ENCODE assay signal across 9 mouse cellular contexts in the genomic region with DNA sequence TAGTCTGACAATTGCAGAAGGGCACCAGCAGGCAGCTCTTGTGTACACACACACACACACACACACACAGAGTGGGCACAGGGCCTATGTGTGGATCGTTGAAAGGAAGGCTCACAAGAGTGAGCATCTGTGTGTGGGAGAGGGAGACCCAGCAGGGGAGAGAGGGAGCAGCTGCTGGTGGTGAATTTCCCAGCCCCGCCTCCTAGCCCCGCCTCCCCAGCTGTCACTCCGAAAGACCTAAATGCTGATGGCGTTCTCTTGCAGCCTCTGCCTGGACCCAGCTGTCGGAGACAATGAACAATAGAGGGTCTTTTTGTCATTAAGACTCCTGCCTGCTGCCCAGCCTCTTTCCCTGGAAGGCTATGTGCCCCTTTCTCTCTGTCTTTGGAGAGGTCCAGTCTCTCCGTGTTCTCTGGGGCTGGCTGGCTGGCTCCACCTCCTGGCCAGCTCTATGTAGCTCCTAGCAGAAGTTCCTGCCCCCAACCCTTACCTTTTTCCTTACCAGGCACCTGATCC. TPM values are rescaled to one million over a fixed set of nuclear protein-coding genes. Genes with fewer than 3 reads are reported as not detected.
A peak's percentile ranks its signal among the peaks of the same experiment; 100 is the strongest.
DNase-seq lines count a peak whose midpoint lies in the region; ATAC-seq and TF ChIP-seq lines count a peak whose summit lies in the region.
"Had no signal": no experiment of that assay in that cellular context is flagged by ENCODE, and none has a peak within 500 bp of the region (broad histone marks: within the 10 kb centered on the region; RNA-seq: fewer than 3 reads in every experiment).

No protein-coding gene starts in this region.

- ATAC-seq in limb, embryonic 11.5 days (ENCODE audit: insufficient number of reproducible peaks, low FRiP score, low TSS enrichment, low read depth), result peak; percentile 68
- ATAC-seq in midbrain, embryonic 16.5 days, result peak; percentile 78

- no peaks in the 10 kb centered on the region for H3K79me2 ChIP-seq in heart, adult 2 months (replicated peaks; ENCODE audit: control insufficient read depth, insufficient read depth, low read length)

- H3K4me2 ChIP-seq in limb, embryonic 11.5 days (ENCODE audit: low read depth, severe bottlenecking), result peak overlapping the region; percentile 50
- H3K4me2 ChIP-seq in midbrain, embryonic 16.5 days (ENCODE audit: low read length), result peak overlapping the region; percentile 92

- TF ChIP-seq CTCF in cortical plate, adult 2 months (IDR thresholded peaks at IDR 0.05; ENCODE audit: extremely low read depth, insufficient read depth, low read length), result 0 out of 2 replicates have a peak, but pooled peaks have one; percentile 3
- TF ChIP-seq CTCF in heart, adult 2 months (IDR thresholded peaks at IDR 0.05), result peak; percentile 48

- TF ChIP-seq POLR2A in cortical plate, adult 2 months (IDR thresholded peaks at IDR 0.05; ENCODE audit: extremely low read depth, insufficient read depth, low read length), result peak; percentile 23; the same call in 1 of the 2 replicates
- TF ChIP-seq POLR2A in heart, adult 2 months (IDR thresholded peaks at IDR 0.05; ENCODE audit: insufficient read depth, low read depth, low read length), result no peak

- no peaks in the 10 kb centered on the region for H3K9me3 ChIP-seq in limb, embryonic 11.5 days (ENCODE audit: control insufficient read depth, low read length)
- H3K9me3 ChIP-seq in midbrain, embryonic 16.5 days (replicated peaks; ENCODE audit: control insufficient read depth, low read length, poor library complexity, severe bottlenecking), result no peaks in the 10 kb centered on the region

- H3K27ac ChIP-seq in cortical plate, adult 2 months (ENCODE audit: insufficient read depth, low read length), result peak overlapping the region; percentile 17; the same call in 1 of the 2 replicates
- H3K27ac ChIP-seq in heart, adult 2 months, result no peak overlapping the region
- H3K27ac ChIP-seq in limb, embryonic 11.5 days (replicated peaks; ENCODE audit: low read depth, low read length), result no peak overlapping the region
- H3K27ac ChIP-seq in midbrain, embryonic 16.5 days (ENCODE audit: low read length), result peak overlapping the region; percentile 91

- TF ChIP-seq EP300 in heart, adult 2 months (IDR thresholded peaks at IDR 0.05; ENCODE audit: insufficient read depth, low read depth, low read length), result no peak

- intact Hi-C loops in heart, adult 2 months (cut with DNase I), result no loop called here

- H3K4me3 ChIP-seq in cortical plate, adult 2 months (ENCODE audit: insufficient read depth, low read length), result peak overlapping the region; percentile 1
- H3K4me3 ChIP-seq in heart, adult 2 months, result no peak overlapping the region
- H3K4me3 ChIP-seq in limb, embryonic 11.5 days (ENCODE audit: low read depth, low read length), result 0 out of 2 replicates have a peak overlapping the region, but pooled peaks have one; percentile 20
- H3K4me3 ChIP-seq in midbrain, embryonic 16.5 days (ENCODE audit: low read depth, low read length), result peak overlapping the region; percentile 39

- H3K36me3 ChIP-seq in heart, adult 2 months (ENCODE audit: control insufficient read depth, insufficient read depth, low read length), result no peaks in the 10 kb centered on the region
- H3K36me3 ChIP-seq in limb, embryonic 11.5 days (ENCODE audit: control insufficient read depth, insufficient read depth, low read length), result no peaks in the 10 kb centered on the region
- no peaks in the 10 kb centered on the region for H3K36me3 ChIP-seq in midbrain, embryonic 16.5 days (ENCODE audit: control insufficient read depth, insufficient read depth, low read length)

- DNase-seq in kidney, adult 11 months, result peak; percentile 22
- no peak for DNase-seq in kidney, adult 8-10 months
- peak; percentile 52 to 71 for DNase-seq in heart, adult 2 months
- DNase-seq in kidney, adult 9 months, result peak; percentile 26
- peak; percentile 67 for DNase-seq in limb, embryonic 11.5 days (ENCODE audit: low spot score)
- peak; percentile 97 for DNase-seq in telencephalon, adult 2 months (ENCODE audit: low read depth, low spot score)

- peaks cover 10% of the 10 kb centered on the region for H3K27me3 ChIP-seq in heart, adult 2 months (ENCODE audit: control insufficient read depth, insufficient read depth, low read length)
- H3K27me3 ChIP-seq in limb, embryonic 11.5 days (ENCODE audit: control insufficient read depth, insufficient read depth, low read length), result peaks cover 40% of the 10 kb centered on the region
- H3K27me3 ChIP-seq in midbrain, embryonic 16.5 days (ENCODE audit: control insufficient read depth, insufficient read depth, low read depth, low read length), result no peaks in the 10 kb centered on the region

- WGBS in heart, adult 2 months, result 0% methylated on average over 7 of the region's 7 CpGs
- WGBS in limb, embryonic 11.5 days, result under 1% methylated on average over 7 of the region's 7 CpGs
- 0% methylated on average over 7 of the region's 7 CpGs for WGBS in midbrain, embryonic 16.5 days

- H3K9ac ChIP-seq in heart, adult 2 months (ENCODE audit: low read depth, low read length), result no peak overlapping the region
- H3K9ac ChIP-seq in limb, embryonic 11.5 days (ENCODE audit: low read length), result no peak overlapping the region
- peak overlapping the region; percentile 65 for H3K9ac ChIP-seq in midbrain, embryonic 16.5 days (ENCODE audit: low read depth, low read length)

- H3K4me1 ChIP-seq in cortical plate, adult 2 months (ENCODE audit: control insufficient read depth, insufficient read depth, low read length), result peaks cover 2% of the 10 kb centered on the region
- no peaks in the 10 kb centered on the region for H3K4me1 ChIP-seq in heart, adult 2 months (ENCODE audit: control insufficient read depth, insufficient read depth, low read length)
- peaks cover 23% of the 10 kb centered on the region for H3K4me1 ChIP-seq in limb, embryonic 11.5 days (ENCODE audit: control insufficient read depth, insufficient read depth, low read length)
- H3K4me1 ChIP-seq in midbrain, embryonic 16.5 days (ENCODE audit: control insufficient read depth, insufficient read depth, low read length), result peaks cover 41% of the 10 kb centered on the region

RNA-seq across cellular contexts. Expression of gene Btbd17, which starts 0.5 kb away (rescaled TPM):
- 50.7 and 56.1 TPM in 2 replicates for polyA plus RNA-seq in cortical plate, adult 2 months (2012; rRNA removed)
- total RNA-seq in heart, adult 2 months (2021), result not detected
- polyA plus RNA-seq in heart, adult 2 months (2012; rRNA removed), result 0.06 TPM in 1 of 2 replicates, not detected in the other
- polyA plus RNA-seq in limb, embryonic 11.5 days (2014; fragmentation: Nextera tagmentation; extraction: Ambion mirVana), result 0.09 and 0.65 TPM in 2 replicates
- polyA plus RNA-seq in midbrain, embryonic 16.5 days (2015; fragmentation: Nextera tagmentation; extraction: Ambion mirVana), result 19.6 and 20.6 TPM in 2 replicates
- total RNA-seq: MEL had no signal

RNA-seq across cellular contexts. Expression of gene Gpr142, which starts 3.4 kb away (rescaled TPM):
- polyA plus RNA-seq in cortical plate, adult 2 months (2012; rRNA removed), result not detected in 2 replicates
- not detected for total RNA-seq in heart, adult 2 months (2021)
- polyA plus RNA-seq in heart, adult 2 months (2012; rRNA removed), result not detected in 2 replicates
- polyA plus RNA-seq in limb, embryonic 11.5 days (2014; fragmentation: Nextera tagmentation; extraction: Ambion mirVana), result 0.13 TPM in 1 of 2 replicates, not detected in the other
- polyA plus RNA-seq in midbrain, embryonic 16.5 days (2015; fragmentation: Nextera tagmentation; extraction: Ambion mirVana), result not detected in 2 replicates
- total RNA-seq: MEL had no signal

RNA-seq across cellular contexts. Expression of gene Kif19a, which starts 30.1 kb away (rescaled TPM):
- polyA plus RNA-seq in cortical plate, adult 2 months (2012; rRNA removed), result 4.8 and 5.5 TPM in 2 replicates
- total RNA-seq in heart, adult 2 months (2021), result under 1 TPM; 0.18 to 0.21 TPM
- polyA plus RNA-seq in heart, adult 2 months (2012; rRNA removed), result 0.32 and 1.2 TPM in 2 replicates
- polyA plus RNA-seq in limb, embryonic 11.5 days (2014; fragmentation: Nextera tagmentation; extraction: Ambion mirVana), result 0.15 TPM in 1 of 2 replicates, not detected in the other
- polyA plus RNA-seq in midbrain, embryonic 16.5 days (2015; fragmentation: Nextera tagmentation; extraction: Ambion mirVana), result 0.47 and 0.67 TPM in 2 replicates
- total RNA-seq: MEL had no signal

RNA-seq across cellular contexts. Expression of gene Gprc5c, which starts 55.7 kb away (rescaled TPM):
- polyA plus RNA-seq in cortical plate, adult 2 months (2012; rRNA removed), result 4.2 and 4.3 TPM in 2 replicates
- 1 to 10 TPM; 6.3 to 7.9 TPM for total RNA-seq in heart, adult 2 months (2021)
- 11.6 and 11.9 TPM in 2 replicates for polyA plus RNA-seq in heart, adult 2 months (2012; rRNA removed)
- polyA plus RNA-seq in limb, embryonic 11.5 days (2014; fragmentation: Nextera tagmentation; extraction: Ambion mirVana), result 38.8 and 41.1 TPM in 2 replicates
- 5.4 and 7.4 TPM in 2 replicates for polyA plus RNA-seq in midbrain, embryonic 16.5 days (2015; fragmentation: Nextera tagmentation; extraction: Ambion mirVana)
- total RNA-seq: MEL had no signal

Comparison
In these comparisons a context has a peak if more than half of its experiments do, and no peak if none do; other contexts are left out.
1. DNase-seq: peak in kidney, adult 11 months (single experiment), heart, adult 2 months (2 of 2), kidney, adult 9 months (single experiment), limb, embryonic 11.5 days (single experiment) and telencephalon, adult 2 months (single experiment); none in kidney, adult 8-10 months (0 of 2).
2. H3K27ac ChIP-seq: peak in cortical plate, adult 2 months (single experiment) and midbrain, embryonic 16.5 days (single experiment); none in heart, adult 2 months (single experiment) and limb, embryonic 11.5 days (single experiment).
3. RNA of gene Btbd17, which starts 0.5 kb away (polyA plus RNA-seq): 50.7 to 56.1 TPM in cortical plate, adult 2 months and 19.6 to 20.6 TPM in midbrain, embryonic 16.5 days; 0.09 to 0.65 TPM in limb, embryonic 11.5 days and 0.06 TPM in heart, adult 2 months; every median in the first group is over 10 times any median in the second.